Mouse (Mus musculus) embryo, embryonic 11.5 days (tissue): ENCODE measurements around the gene Ttc27.

Source experiments
- DNase-seq: peaks from one replicate; pipeline ENCODE4 v3.0.0-alpha.2; 2012; ENCODE audit warnings: low read depth, low spot score

Gene Ttc27

GRCm38 (mm10) chr17:74752906-74753627 is 35.5 kb downstream of the Ttc27 start:
- DNase-seq = no peak

- no peak for DNase-seq
Measured at GRCm38 (mm10) chr17:74753628-74754104, 36.1 kb downstream of the Ttc27 start.

- no peak for DNase-seq
Measured at GRCm38 (mm10) chr17:74754369-74755118, 37.0 kb downstream of the Ttc27 start.

- no peak for DNase-seq
Measured at GRCm38 (mm10) chr17:74769390-74769811, 51.9 kb downstream of the Ttc27 start.

GRCm38 (mm10) chr17:74772364-74772763 is 54.8 kb downstream of the Ttc27 start:
- no peak for DNase-seq

GRCm38 (mm10) chr17:74773556-74773955 is 56.0 kb downstream of the Ttc27 start:
- DNase-seq = no peak

- DNase-seq = no peak
Measured at GRCm38 (mm10) chr17:74780133-74780532, 62.6 kb downstream of the Ttc27 start.

GRCm38 (mm10) chr17:74780627-74781026 is 63.1 kb downstream of the Ttc27 start:
- DNase-seq = no peak

GRCm38 (mm10) chr17:74781911-74782310 is 64.4 kb downstream of the Ttc27 start:
- no peak for DNase-seq

- no peak for DNase-seq
Measured at GRCm38 (mm10) chr17:74785586-74785985, 68.1 kb downstream of the Ttc27 start.

GRCm38 (mm10) chr17:74786198-74786734 is 68.7 kb downstream of the Ttc27 start:
- no peak for DNase-seq

GRCm38 (mm10) chr17:74796023-74796699 is 78.6 kb downstream of the Ttc27 start:
- no peak for DNase-seq

GRCm38 (mm10) chr17:74799865-74800264 is 82.3 kb downstream of the Ttc27 start:
- DNase-seq = no peak

- DNase-seq = no peak
Measured at GRCm38 (mm10) chr17:74802765-74803164, 85.2 kb downstream of the Ttc27 start.

- no peak for DNase-seq
Measured at GRCm38 (mm10) chr17:74803835-74804234, 86.3 kb downstream of the Ttc27 start.

GRCm38 (mm10) chr17:74804321-74804930 is 86.9 kb downstream of the Ttc27 start:
- no peak for DNase-seq

GRCm38 (mm10) chr17:74807509-74808248 is 90.1 kb downstream of the Ttc27 start:
- DNase-seq = no peak

- no peak for DNase-seq
Measured at GRCm38 (mm10) chr17:74808330-74808729, 90.8 kb downstream of the Ttc27 start.

- no peak for DNase-seq
Measured at GRCm38 (mm10) chr17:74808901-74809300, 91.4 kb downstream of the Ttc27 start.

GRCm38 (mm10) chr17:74810892-74811625 is 93.5 kb downstream of the Ttc27 start:
- DNase-seq = peak; percentile 59
